ENCODE assay signal across 16 mouse cellular contexts in the genomic region with DNA sequence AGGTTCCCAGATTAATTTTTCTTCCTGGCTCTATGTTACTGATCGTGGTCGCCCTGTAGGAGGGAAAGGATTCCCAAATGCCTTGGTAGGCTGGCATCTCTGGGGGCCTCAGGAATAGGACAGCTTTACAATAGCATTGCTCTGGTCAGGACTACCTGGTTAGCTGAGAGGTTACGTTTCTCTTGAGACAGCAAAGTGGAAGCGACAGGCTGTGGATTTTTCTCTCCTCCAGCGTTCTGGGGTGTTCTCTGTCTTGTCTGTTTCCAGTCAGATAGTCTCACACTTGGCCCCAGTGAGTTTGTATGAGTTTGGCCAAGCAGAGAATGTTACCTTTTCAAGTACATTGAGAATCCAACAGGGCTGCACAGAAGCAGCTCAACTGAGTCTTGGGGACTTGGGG.
DNase-seq lines count a peak whose midpoint lies in the region; ATAC-seq and TF ChIP-seq lines count a peak whose summit lies in the region.
"Had no signal": no experiment of that assay in that cellular context is flagged by ENCODE, and none has a peak within 500 bp of the region (broad histone marks: within the 10 kb centered on the region; RNA-seq: fewer than 3 reads in every experiment).

No protein-coding gene starts in this region.

- no peaks in the 10 kb centered on the region for H3K27me3 ChIP-seq in heart, embryonic 11.5 days (ENCODE audit: control insufficient read depth, insufficient read depth, low read length)
- no peaks in the 10 kb centered on the region for H3K27me3 ChIP-seq in heart, adult 2 months (ENCODE audit: control insufficient read depth, insufficient read depth, low read length)
- no peaks in the 10 kb centered on the region for H3K27me3 ChIP-seq in hindbrain, postnatal 0 days (ENCODE audit: insufficient read depth, low read length)
- H3K27me3 ChIP-seq in hindbrain, embryonic 14.5 days (ENCODE audit: control insufficient read depth, insufficient read depth, low read length): no peaks in the 10 kb centered on the region
- H3K27me3 ChIP-seq: heart, embryonic 12.5 days; intestine, embryonic 15.5 days had no signal

- no peak for TF ChIP-seq CTCF in heart, adult 2 months (IDR thresholded peaks at IDR 0.05)
- no peak for TF ChIP-seq CTCF in hindbrain, postnatal 0 days (IDR thresholded peaks at IDR 0.05; ENCODE audit: low read depth)

- no peak for ATAC-seq in heart, embryonic 11.5 days (replicated peaks; ENCODE audit: insufficient number of reproducible peaks, low FRiP score, low TSS enrichment)
- ATAC-seq in hindbrain, postnatal 0 days: no peak
- no peak for ATAC-seq in hindbrain, embryonic 14.5 days (ENCODE audit: low FRiP score)
- ATAC-seq: forebrain, embryonic 14.5 days had no signal

- H3K79me2 ChIP-seq in heart, adult 2 months (replicated peaks; ENCODE audit: control insufficient read depth, insufficient read depth, low read length): no peaks in the 10 kb centered on the region

- no peak overlapping the region for H3K9ac ChIP-seq in heart, embryonic 11.5 days (ENCODE audit: low read depth, low read length)
- H3K9ac ChIP-seq in heart, adult 2 months (ENCODE audit: low read depth, low read length): no peak overlapping the region
- no peak overlapping the region for H3K9ac ChIP-seq in hindbrain, postnatal 0 days (replicated peaks; ENCODE audit: low read length)
- no peak overlapping the region for H3K9ac ChIP-seq in hindbrain, embryonic 14.5 days
- H3K9ac ChIP-seq: heart, embryonic 12.5 days; intestine, embryonic 15.5 days had no signal

- no peaks in the 10 kb centered on the region for H3K9me3 ChIP-seq in heart, embryonic 11.5 days (replicated peaks; ENCODE audit: control insufficient read depth, low read length)
- H3K9me3 ChIP-seq in hindbrain, postnatal 0 days (ENCODE audit: low read length): no peaks in the 10 kb centered on the region
- no peaks in the 10 kb centered on the region for H3K9me3 ChIP-seq in hindbrain, embryonic 14.5 days (ENCODE audit: control insufficient read depth, low read length)
- H3K9me3 ChIP-seq: heart, embryonic 12.5 days; intestine, embryonic 15.5 days had no signal

- no peak overlapping the region for H3K4me3 ChIP-seq in heart, embryonic 11.5 days (ENCODE audit: low read depth, low read length)
- H3K4me3 ChIP-seq in heart, adult 2 months: no peak overlapping the region
- no peak overlapping the region for H3K4me3 ChIP-seq in hindbrain, postnatal 0 days (ENCODE audit: low read length)
- no peak overlapping the region for H3K4me3 ChIP-seq in hindbrain, embryonic 14.5 days (replicated peaks; ENCODE audit: low read length)
- H3K4me3 ChIP-seq: gastrocnemius, adult 2 months; heart, embryonic 12.5 days; intestine, embryonic 15.5 days had no signal

- H3K4me1 ChIP-seq in heart, embryonic 11.5 days (ENCODE audit: control insufficient read depth, insufficient read depth, low read length): peaks cover 9% of the 10 kb centered on the region; the same call in 1 of the 2 replicates
- H3K4me1 ChIP-seq in heart, adult 2 months (ENCODE audit: control insufficient read depth, insufficient read depth, low read length): peaks cover 2% of the 10 kb centered on the region; the same call in 1 of the 2 replicates
- no peaks in the 10 kb centered on the region for H3K4me1 ChIP-seq in hindbrain, postnatal 0 days (ENCODE audit: insufficient read depth, low read length)
- H3K4me1 ChIP-seq in hindbrain, embryonic 14.5 days (replicated peaks; ENCODE audit: control insufficient read depth, insufficient read depth, low read length): no peaks in the 10 kb centered on the region
- H3K4me1 ChIP-seq: intestine, embryonic 15.5 days had no signal

- DNase-seq in heart, adult 2 months: no peak
- DNase-seq in hindbrain, postnatal 0 days (ENCODE audit: low spot score): no peak
- no peak for DNase-seq in hindbrain, embryonic 14.5 days (ENCODE audit: low spot score)
- peak; percentile 22 for DNase-seq in testis, postnatal 10 days (ENCODE audit: low spot score)
- no peak for DNase-seq in testis, postnatal 14 days (ENCODE audit: low spot score)
- DNase-seq: adrenal gland, adult 2 months; adrenal gland, postnatal 36 days; cerebellum, adult 2 months; cerebellum, postnatal 10 days; gastrocnemius, adult 2 months; gastrocnemius, postnatal 25 days; kidney, adult 18-20 months had no signal

- no peaks in the 10 kb centered on the region for H3K36me3 ChIP-seq in heart, embryonic 11.5 days (ENCODE audit: control insufficient read depth, insufficient read depth, low read length)
- no peaks in the 10 kb centered on the region for H3K36me3 ChIP-seq in heart, adult 2 months (ENCODE audit: control insufficient read depth, insufficient read depth, low read length)
- H3K36me3 ChIP-seq in hindbrain, postnatal 0 days (ENCODE audit: insufficient read depth, low read length): no peaks in the 10 kb centered on the region
- no peaks in the 10 kb centered on the region for H3K36me3 ChIP-seq in hindbrain, embryonic 14.5 days (replicated peaks; ENCODE audit: control insufficient read depth, insufficient read depth)
- H3K36me3 ChIP-seq: heart, embryonic 12.5 days; intestine, embryonic 15.5 days had no signal

- intact Hi-C loops in heart, adult 2 months (cut with DNase I): no loop called here

- peak overlapping the region; percentile 55; the same call in 1 of the 2 replicates for H3K27ac ChIP-seq in heart, embryonic 11.5 days (ENCODE audit: low read depth, low read length)
- no peak overlapping the region for H3K27ac ChIP-seq in heart, adult 2 months
- H3K27ac ChIP-seq in hindbrain, postnatal 0 days: 0 out of 2 replicates have a peak overlapping the region, but pooled peaks have one; percentile 2
- H3K27ac ChIP-seq in hindbrain, embryonic 14.5 days: no peak overlapping the region
- H3K27ac ChIP-seq: gastrocnemius, adult 2 months; intestine, embryonic 15.5 days had no signal

- no peak overlapping the region for H3K4me2 ChIP-seq in heart, embryonic 11.5 days
- H3K4me2 ChIP-seq in hindbrain, postnatal 0 days (ENCODE audit: low read depth, low read length): no peak overlapping the region
- no peak overlapping the region for H3K4me2 ChIP-seq in hindbrain, embryonic 14.5 days (replicated peaks)
- H3K4me2 ChIP-seq: intestine, embryonic 15.5 days had no signal

- no peak for TF ChIP-seq EP300 in heart, adult 2 months (IDR thresholded peaks at IDR 0.05; ENCODE audit: insufficient read depth, low read depth, low read length)

- WGBS in heart, embryonic 11.5 days (ENCODE audit: insufficient replicate concordance): 81% methylated on average over 5 of the region's 5 CpGs
- WGBS in heart, adult 2 months: 88% methylated on average over 5 of the region's 5 CpGs
- 70% methylated on average over 5 of the region's 5 CpGs for WGBS in hindbrain, postnatal 0 days
- 77% methylated on average over 5 of the region's 5 CpGs for WGBS in hindbrain, embryonic 14.5 days

- no peak for TF ChIP-seq POLR2A in heart, adult 2 months (IDR thresholded peaks at IDR 0.05; ENCODE audit: insufficient read depth, low read depth, low read length)

Comparison
In these comparisons a context has a peak if more than half of its experiments do, and no peak if none do; other contexts are left out.
1. H3K27ac ChIP-seq: peak in heart, embryonic 11.5 days (single experiment) and hindbrain, postnatal 0 days (single experiment); none in heart, adult 2 months (single experiment) and hindbrain, embryonic 14.5 days (single experiment).